ENCODE assay signal across 16 mouse cellular contexts in the genomic region with DNA sequence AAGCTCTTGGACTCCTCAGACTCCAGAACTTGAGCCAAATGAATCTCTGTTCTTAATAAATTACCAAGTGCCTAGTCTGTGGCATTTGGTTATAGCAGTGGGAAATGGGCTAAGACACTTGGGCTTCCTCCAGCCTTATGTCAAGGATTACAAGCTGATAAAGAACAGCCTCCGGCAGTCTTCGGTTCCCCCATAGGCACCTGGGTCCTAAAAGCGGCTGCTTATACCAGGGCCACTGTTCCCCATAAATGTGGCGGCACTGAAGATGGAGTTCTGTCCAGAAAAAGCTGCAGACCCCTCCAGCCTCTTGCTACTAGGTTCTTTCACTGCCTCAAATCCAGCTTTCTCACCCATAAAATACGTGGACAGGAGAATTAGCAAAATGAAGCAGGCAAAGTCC.
DNase-seq lines count a peak whose midpoint lies in the region; ATAC-seq and TF ChIP-seq lines count a peak whose summit lies in the region.
"Had no signal": no experiment of that assay in that cellular context is flagged by ENCODE, and none has a peak within 500 bp of the region (broad histone marks: within the 10 kb centered on the region; RNA-seq: fewer than 3 reads in every experiment).

No protein-coding gene starts in this region.

- H3K9me3 ChIP-seq in hindbrain, embryonic 12.5 days (replicated peaks) = no peaks in the 10 kb centered on the region
- H3K9me3 ChIP-seq in midbrain, embryonic 12.5 days = peaks cover 3% of the 10 kb centered on the region; the same call in 1 of the 2 replicates
- H3K9me3 ChIP-seq: limb, embryonic 15.5 days had no signal

- peak overlapping the region; percentile 11 for H3K4me2 ChIP-seq in hindbrain, embryonic 12.5 days (replicated peaks)
- H3K4me2 ChIP-seq in midbrain, embryonic 12.5 days (replicated peaks) = peak overlapping the region; percentile 29
- H3K4me2 ChIP-seq: embryonic facial prominence, embryonic 12.5 days; limb, embryonic 15.5 days; lung, embryonic 14.5 days had no signal

- peak overlapping the region; percentile 47; the same call in 1 of the 2 replicates for H3K27ac ChIP-seq in layer of hippocampus, adult 2 months
- peak overlapping the region; percentile 94 for H3K27ac ChIP-seq in hindbrain, embryonic 12.5 days
- peak overlapping the region; percentile 96 for H3K27ac ChIP-seq in midbrain, embryonic 12.5 days (replicated peaks)
- H3K27ac ChIP-seq: heart, adult 2 months; limb, embryonic 15.5 days had no signal

- WGBS in hindbrain, embryonic 12.5 days = 15% methylated on average over 5 of the region's 5 CpGs
- WGBS in midbrain, embryonic 12.5 days = 6% methylated on average over 5 of the region's 5 CpGs

- no peak for DNase-seq in layer of hippocampus, adult 2 months (ENCODE audit: low spot score in 2 of 2)
- no peak for DNase-seq in layer of hippocampus, adult 9-10 months (ENCODE audit: low spot score)
- DNase-seq in gastrocnemius, adult 8-10 months (ENCODE audit: low spot score in 2 of 2) = no peak
- no peak for DNase-seq in cerebellum, adult 9-10 months
- no peak for DNase-seq in adrenal gland, adult 8-10 months
- no peak for DNase-seq in cerebellum, postnatal 4 days (ENCODE audit: low spot score in 2 of 2)
- DNase-seq: adrenal gland, postnatal 36 days; cerebellum, adult 11 months; heart, adult 2 months; heart, postnatal 36 days; kidney, adult 9 months had no signal

- ATAC-seq in hindbrain, embryonic 12.5 days (ENCODE audit: low FRiP score) = 0 out of 2 replicates have a peak, but pooled peaks have one; percentile 26
- ATAC-seq in midbrain, embryonic 12.5 days (ENCODE audit: low FRiP score, low read depth) = no peak

- no peaks in the 10 kb centered on the region for H3K27me3 ChIP-seq in hindbrain, embryonic 12.5 days
- H3K27me3 ChIP-seq in midbrain, embryonic 12.5 days = no peaks in the 10 kb centered on the region
- H3K27me3 ChIP-seq: embryonic facial prominence, embryonic 12.5 days; limb, embryonic 15.5 days had no signal

- no peak overlapping the region for H3K4me3 ChIP-seq in layer of hippocampus, adult 2 months
- no peak overlapping the region for H3K4me3 ChIP-seq in hindbrain, embryonic 12.5 days
- H3K4me3 ChIP-seq in midbrain, embryonic 12.5 days = no peak overlapping the region
- H3K4me3 ChIP-seq: embryonic facial prominence, embryonic 12.5 days; heart, adult 2 months; limb, embryonic 15.5 days had no signal

- peaks cover 30% of the 10 kb centered on the region for H3K4me1 ChIP-seq in hindbrain, embryonic 12.5 days
- H3K4me1 ChIP-seq in midbrain, embryonic 12.5 days = peaks cover 45% of the 10 kb centered on the region

- TF ChIP-seq CTCF in layer of hippocampus, adult 2 months (conservative IDR thresholded peaks at IDR 0.05) = no peak

- H3K9ac ChIP-seq in hindbrain, embryonic 12.5 days = no peak overlapping the region
- no peak overlapping the region; the same call in 1 of the 2 replicates for H3K9ac ChIP-seq in midbrain, embryonic 12.5 days (replicated peaks)
- H3K9ac ChIP-seq: embryonic facial prominence, embryonic 12.5 days; limb, embryonic 15.5 days; lung, embryonic 14.5 days had no signal

- no peaks in the 10 kb centered on the region for H3K36me3 ChIP-seq in hindbrain, embryonic 12.5 days
- H3K36me3 ChIP-seq in midbrain, embryonic 12.5 days = no peaks in the 10 kb centered on the region
- H3K36me3 ChIP-seq: embryonic facial prominence, embryonic 12.5 days; limb, embryonic 15.5 days had no signal
